14 mouse cellular contexts compared by ENCODE assay signal in the genomic region with DNA sequence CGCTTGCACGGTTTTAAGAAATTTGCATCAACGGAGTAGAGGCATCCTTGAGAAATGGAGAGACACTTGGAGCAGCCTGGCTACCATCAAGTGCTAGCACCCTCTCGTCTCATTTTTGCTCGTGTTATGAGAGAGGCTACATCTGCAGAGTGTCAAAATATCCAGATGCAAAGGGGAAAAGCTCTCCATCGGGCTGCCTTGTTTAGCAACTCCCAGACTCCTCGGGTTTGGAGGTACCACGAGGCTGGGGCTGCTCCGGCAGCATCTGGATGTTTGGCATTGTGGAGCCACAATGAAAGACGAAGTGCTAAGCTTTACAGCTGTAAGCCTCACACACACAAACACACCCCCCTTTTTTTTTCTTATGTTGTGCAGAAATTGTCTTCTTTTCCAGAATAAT.
"Had no signal": no experiment of that assay in that cellular context is flagged by ENCODE, and none has a peak within 500 bp of the region (broad histone marks: within the 10 kb centered on the region; RNA-seq: fewer than 3 reads in every experiment).

No protein-coding gene starts in this region.

- DNase-seq: right cerebral cortex, adult 18-20 months; right cerebral cortex, postnatal 14 days; right cerebral cortex, postnatal 25 days; right cerebral cortex, postnatal 4 days; spleen, adult 18-20 months; thymus, adult 18-20 months; thymus, adult 2 months; thymus, postnatal 14 days; thymus, postnatal 25 days; thymus, postnatal 36 days; thymus, postnatal 4 days had no signal

- H3K9ac ChIP-seq: neural tube, embryonic 15.5 days; stomach, embryonic 15.5 days had no signal

- H3K27me3 ChIP-seq: neural tube, embryonic 15.5 days; stomach, embryonic 15.5 days had no signal

- H3K9me3 ChIP-seq: neural tube, embryonic 15.5 days; stomach, embryonic 15.5 days had no signal

- H3K27ac ChIP-seq: neural tube, embryonic 15.5 days; stomach, embryonic 15.5 days; stomach, postnatal 0 days had no signal

- H3K4me2 ChIP-seq: stomach, embryonic 15.5 days had no signal

- H3K36me3 ChIP-seq: neural tube, embryonic 15.5 days; stomach, embryonic 15.5 days had no signal

- H3K4me3 ChIP-seq: neural tube, embryonic 15.5 days; stomach, embryonic 15.5 days had no signal
